Mouse (Mus musculus) adrenal gland (tissue): Measurements from ENCODE around the gene Jmjd7.

Experiments used
- intact Hi-C: fragments of 180-260 bp; cut with DNase I; formaldehyde crosslinking; loops from one replicate; pipeline ENCODE4 v1.15.1; 2025

Gene Jmjd7

DNA sequence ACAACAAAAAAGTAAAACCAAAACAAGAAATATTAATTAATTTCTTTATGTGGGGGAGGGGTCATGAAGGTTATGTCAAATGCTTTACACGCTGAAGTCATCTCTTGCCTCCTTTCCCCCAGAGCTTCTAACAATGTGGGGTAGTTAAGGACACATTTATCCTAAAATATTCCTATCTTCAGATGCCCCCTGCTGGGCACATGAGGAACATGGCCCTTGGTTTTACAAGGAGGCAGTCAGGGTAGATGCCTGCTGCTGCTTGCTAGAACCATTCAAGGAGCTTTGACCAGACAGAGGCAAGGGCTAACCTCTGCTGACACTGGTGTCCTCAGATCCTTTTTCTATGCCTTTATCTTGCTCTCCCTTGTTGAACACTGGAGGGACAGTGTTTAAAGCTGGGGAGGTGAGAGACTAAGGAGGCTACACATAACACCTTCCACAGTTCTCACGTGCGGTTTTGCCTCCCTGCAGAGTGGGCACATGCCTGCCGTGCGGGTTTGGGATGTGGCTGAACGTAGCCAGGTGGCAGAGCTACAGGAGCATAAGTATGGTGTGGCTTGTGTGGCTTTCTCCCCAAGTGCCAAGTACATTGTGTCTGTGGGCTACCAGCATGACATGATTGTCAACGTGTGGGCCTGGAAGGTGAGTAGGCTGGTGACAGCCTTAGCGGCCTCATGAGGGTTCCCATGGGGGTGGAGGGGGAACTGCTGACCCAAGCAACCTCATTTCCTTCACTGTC lies 15.7 kb upstream of the Jmjd7 start:
- intact Hi-C loops = loop anchor here (1.0 kb wide), 1 partner anchor 41 kb away; no protein-coding TSS in a partner anchor

DNA sequence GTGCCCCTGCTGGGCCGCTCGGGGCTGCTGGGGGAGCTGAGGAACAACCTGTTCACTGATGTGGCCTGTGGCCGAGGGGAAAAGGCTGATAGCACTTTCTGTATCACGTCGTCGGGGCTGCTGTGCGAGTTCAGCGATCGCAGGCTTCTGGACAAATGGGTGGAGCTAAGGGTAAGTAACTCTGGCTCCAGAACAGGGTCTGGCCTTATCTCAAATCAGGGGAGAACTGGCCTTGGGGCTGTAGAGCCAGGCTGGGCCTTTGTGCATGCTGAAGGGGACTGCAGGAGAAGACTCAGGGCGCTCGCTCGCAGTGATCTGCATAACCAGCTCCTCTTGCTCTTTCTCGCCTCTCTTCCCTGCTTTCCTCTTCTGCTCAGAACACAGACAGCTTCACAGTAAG lies 14.4 kb upstream of the Jmjd7 start:
- intact Hi-C loops = no loop called here

DNA sequence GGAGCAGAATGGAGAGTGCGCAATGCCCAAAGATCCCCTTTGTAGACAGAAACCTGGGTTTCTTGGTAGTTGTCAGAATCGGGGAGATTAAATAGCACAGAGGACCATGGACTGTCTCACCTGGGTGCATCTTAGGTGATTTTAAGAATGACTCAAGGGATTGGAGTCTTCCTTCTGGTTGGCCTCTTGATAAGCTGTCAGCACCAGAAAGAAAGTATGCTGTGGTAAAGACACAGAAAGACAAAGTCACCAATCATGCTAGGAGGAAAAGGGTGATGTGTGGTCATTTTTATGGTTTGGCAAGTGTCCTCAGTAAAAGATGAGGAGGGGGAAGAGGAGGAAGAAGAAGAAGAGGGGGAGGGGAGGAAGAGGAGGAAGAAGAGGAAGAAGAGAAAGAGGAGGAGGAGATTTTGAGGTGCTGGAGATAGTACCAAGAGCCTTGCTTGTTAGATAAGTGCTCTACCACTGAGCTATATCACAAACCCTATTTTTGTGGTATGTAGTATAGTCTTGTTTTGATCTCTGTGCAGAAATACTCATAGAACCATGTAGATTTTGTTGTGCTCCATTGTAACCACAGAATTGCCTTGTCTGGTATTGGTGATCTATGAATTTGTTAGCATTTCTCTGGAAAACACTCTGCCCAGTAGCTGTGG lies 13.3 kb upstream of the Jmjd7 start:
- intact Hi-C loops = no loop called here

DNA sequence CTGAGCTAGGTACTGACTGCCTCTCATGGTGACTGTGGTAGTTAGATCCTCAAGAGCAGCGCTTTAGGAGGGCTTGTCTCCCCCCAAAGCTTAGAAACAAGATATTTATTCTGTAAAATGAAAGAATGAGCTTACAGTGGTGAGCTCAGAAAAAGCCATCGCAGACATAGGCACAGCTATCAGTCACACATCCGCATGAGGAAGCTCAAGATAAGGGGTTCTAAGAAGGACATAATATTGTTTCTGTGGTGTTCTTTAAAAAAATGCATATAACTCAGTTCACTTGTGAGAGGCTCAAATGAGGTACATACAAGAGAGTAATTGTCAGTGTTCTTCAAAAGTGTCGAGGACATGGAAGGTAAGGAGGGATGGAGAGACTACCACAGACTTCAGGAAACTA lies 11.4 kb upstream of the Jmjd7 start:
- intact Hi-C loops = no loop called here

- intact Hi-C loops = no loop called here
These were observed 9.7 kb upstream of the Jmjd7 start for GRCm38 (mm10) chr2:120017599-120017998.

DNA sequence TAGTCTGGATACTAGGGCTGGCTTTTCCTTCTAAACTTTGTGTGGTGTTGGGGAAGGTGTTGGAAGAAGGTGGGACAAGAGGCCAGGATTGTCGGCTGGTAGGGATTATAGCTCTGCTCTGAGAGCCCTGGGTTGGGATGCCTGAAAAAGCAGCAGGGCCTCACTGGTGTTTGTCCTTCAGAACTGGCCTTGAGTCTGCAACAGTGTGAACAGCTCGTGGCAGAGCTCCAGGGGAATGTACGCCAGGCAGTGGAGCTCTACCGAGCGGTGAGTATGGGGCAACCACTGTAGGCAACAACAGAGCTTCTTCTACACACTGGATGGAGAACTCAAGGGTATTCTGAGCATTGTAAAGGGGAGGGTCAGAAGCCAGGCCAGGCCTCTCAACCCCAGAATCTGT lies 2.9 kb upstream of the Jmjd7 start:
- intact Hi-C loops = no loop called here

GRCm38 (mm10) chr2:120027950-120028331 lies 658 bp downstream of the Jmjd7 start:
- intact Hi-C loops = no loop called here

GRCm38 (mm10) chr2:120030380-120030779 lies 3.1 kb downstream of the Jmjd7 start:
- intact Hi-C loops = no loop called here

GRCm38 (mm10) chr2:120032726-120033467 lies 5.6 kb downstream of the Jmjd7 start, which contains the start of gene Pla2g4b:
TSS of gene Pla2g4b (plus strand) at chr2:120033417.
- intact Hi-C loops = no loop called here

DNA sequence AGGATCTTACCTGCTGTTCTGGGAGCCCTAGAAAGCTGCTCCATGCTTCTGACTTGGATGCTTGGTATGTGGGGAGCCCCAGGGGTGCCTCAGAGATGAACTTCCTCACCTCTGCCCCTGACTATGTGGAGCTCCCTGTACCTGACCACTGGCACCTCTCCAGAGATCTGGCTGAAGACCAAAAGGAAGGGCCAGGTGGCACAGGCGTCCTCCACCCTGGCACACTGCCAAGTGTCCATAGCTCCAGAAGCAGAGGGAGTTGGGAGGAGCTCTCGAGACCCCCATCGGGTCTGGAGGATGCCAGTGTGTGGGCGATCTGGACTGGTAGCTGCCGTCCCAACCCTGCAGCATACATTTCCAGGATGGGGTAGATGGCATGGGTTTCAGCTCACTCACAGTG lies 6.4 kb downstream of the Jmjd7 start:
- intact Hi-C loops = no loop called here

- intact Hi-C loops = no loop called here
These were observed 10.5 kb downstream of the Jmjd7 start for GRCm38 (mm10) chr2:120037744-120038143.

DNA sequence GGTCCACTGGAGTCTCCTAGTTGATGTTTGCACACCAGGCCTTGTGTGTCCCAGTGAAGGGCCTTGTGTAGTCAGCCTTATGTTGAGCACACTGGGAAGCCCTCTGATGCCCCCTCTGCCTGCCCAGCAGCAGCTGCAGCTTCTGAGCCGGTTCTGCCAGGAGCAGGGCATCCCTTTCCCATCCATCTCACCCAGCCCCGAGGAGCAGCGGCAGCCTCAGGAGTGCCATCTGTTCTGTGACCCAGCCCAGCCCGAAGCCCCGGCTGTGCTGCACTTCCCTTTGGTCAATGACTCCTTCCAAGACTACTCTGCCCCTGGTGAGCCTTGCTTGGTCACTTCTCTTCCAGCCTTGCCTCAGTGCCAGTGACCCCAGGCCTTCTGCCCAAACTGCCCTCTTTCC lies 13.7 kb downstream of the Jmjd7 start:
- intact Hi-C loops = no loop called here

GRCm38 (mm10) chr2:120044101-120044603 lies 16.9 kb downstream of the Jmjd7 start:
- intact Hi-C loops = no loop called here

DNA sequence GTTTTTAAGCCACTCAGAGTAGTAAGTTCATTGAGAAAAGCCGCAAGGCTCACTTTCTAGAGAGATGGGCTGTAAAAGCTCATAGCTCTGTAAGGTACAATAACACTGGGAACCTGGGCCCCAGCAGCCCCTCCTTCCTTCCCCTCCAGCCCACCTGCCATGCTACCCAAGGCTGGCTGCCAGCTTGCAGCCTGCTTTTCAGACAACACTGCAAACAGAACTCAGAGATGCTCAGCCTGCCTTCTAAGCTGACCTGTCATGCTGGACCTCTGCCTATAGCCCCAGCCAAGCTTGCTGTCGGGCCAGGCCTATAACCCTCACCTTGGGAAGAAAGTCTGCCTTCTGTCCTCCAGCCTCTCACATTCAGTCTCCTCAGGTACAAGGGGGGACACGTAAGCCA lies 17.4 kb downstream of the Jmjd7 start:
- intact Hi-C loops = no loop called here

- intact Hi-C loops = no loop called here
These were observed 19.4 kb downstream of the Jmjd7 start for GRCm38 (mm10) chr2:120046486-120047310.

GRCm38 (mm10) chr2:120048173-120048572 lies 20.9 kb downstream of the Jmjd7 start:
- intact Hi-C loops = no loop called here

DNA sequence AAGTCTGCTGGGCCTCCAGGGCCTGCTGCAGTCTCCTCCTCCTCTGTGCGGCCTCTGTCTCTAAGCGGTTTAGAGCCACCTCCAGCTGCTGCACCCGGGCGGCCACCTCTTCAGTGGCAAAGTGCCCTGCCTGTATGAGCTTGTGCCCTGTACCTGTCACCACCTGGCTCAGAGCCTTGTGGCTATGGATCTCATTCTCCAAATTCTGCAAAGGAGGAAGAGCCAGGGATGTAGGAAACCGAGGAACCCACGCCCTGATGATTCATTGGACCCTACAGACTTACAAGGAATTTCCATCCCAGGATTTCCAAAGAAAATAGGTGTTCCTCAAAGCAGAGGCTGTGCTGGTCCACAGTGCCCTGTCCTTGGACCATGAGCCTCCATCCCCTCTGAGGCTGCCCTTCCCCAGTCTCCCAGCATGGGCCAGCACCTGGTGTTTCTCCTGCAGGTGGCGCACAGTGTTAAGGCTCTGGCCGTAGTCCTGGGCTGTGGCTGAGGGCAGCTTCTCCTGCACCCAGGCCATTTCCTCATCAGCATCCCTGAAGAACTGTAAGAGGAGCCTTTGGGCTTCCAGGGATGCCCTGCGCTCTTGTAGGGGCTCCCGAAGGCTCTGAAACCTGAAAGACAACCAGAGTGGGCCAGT lies 22.5 kb downstream of the Jmjd7 start:
- intact Hi-C loops = no loop called here

GRCm38 (mm10) chr2:120051405-120051804 lies 24.1 kb downstream of the Jmjd7 start:
- intact Hi-C loops = no loop called here

GRCm38 (mm10) chr2:120054771-120055552 lies 27.7 kb downstream of the Jmjd7 start:
- intact Hi-C loops = no loop called here

DNA sequence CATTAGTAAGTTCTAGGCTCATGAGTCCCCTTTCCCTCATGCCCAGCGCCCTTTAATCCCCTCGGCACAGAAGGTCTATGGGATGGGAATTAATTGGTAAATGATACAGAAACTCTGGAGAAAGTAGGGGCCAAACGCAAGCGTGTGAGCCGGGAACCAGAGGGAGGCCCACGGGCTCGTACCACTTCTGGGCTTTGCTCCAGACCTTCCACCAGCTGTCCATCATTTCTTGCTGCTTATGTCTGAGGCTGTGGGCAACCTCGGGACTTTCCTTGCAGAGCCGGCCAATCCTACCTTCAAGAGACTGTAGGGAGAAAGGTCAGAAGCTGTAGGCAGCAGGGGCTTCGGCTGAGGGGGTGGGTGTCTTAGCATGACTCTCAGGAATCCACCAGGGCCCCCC lies 28.6 kb downstream of the Jmjd7 start:
- intact Hi-C loops = no loop called here
